Mouse (Mus musculus) kidney, embryonic 16.5 days (tissue): ENCODE data around the gene Sestd1. TPM values are rescaled to one million over a fixed set of nuclear protein-coding genes. Genes with fewer than 3 reads are reported as not detected.

Experiments
- ATAC-seq: fragments of 200-750 bp; cut with Nextera tagmentation; 2 replicates; pipeline ENCODE4 v1.8.0; 2017; ENCODE audit warnings: moderate TSS enrichment; ENCODE audit not compliant: low FRiP score, low TSS enrichment
- H3K27ac ChIP-seq: fragments of 300-500 bp; sonication (generic); 2 replicates; pipeline ENCODE4 v1.5.1; 2014; ENCODE audit warnings: low read length
- H3K27me3 ChIP-seq: fragments of 300-500 bp; sonication (generic); 2 replicates; pipeline ENCODE4 v1.6.1; 2014; ENCODE audit warnings: low read length, control low read depth, mixed read lengths; ENCODE audit not compliant: insufficient read depth
- H3K36me3 ChIP-seq: fragments of 300-500 bp; sonication (generic); 2 replicates; pipeline ENCODE4 v1.6.1; 2014; ENCODE audit warnings: low read length, control low read depth, mixed read lengths; ENCODE audit not compliant: insufficient read depth
- H3K4me1 ChIP-seq: fragments of 300-500 bp; sonication (generic); 2 replicates; pipeline ENCODE4 v1.6.1; 2014; ENCODE audit warnings: low read length, control low read depth, mixed read lengths; ENCODE audit not compliant: insufficient read depth
- H3K4me2 ChIP-seq: fragments of 300-500 bp; sonication (generic); replicated peaks from 2 replicates; pipeline ENCODE4 v1.6.1; 2014; ENCODE audit warnings: low read depth, low read length
- H3K4me3 ChIP-seq: fragments of 300-500 bp; sonication (generic); 2 replicates; pipeline ENCODE4 v1.5.1; 2014; ENCODE audit warnings: mild to moderate bottlenecking, low read length
- H3K9ac ChIP-seq: fragments of 300-500 bp; sonication (generic); replicated peaks from 2 replicates; pipeline ENCODE4 v1.6.1; 2014; ENCODE audit warnings: low read length
- H3K9me3 ChIP-seq: fragments of 300-500 bp; sonication (generic); 2 replicates; pipeline ENCODE4 v1.6.1; 2016; ENCODE audit warnings: low read length, control low read depth
- whole genome bisulfite sequencing: fragments of 180-500 bp; shearing (Covaris S2); extraction: QIAGEN DNeasy Blood & Tissue Kit; methylation state at CpG from one replicate; pipeline ENCODE4 v1.1.7; 2014; 5-methylcytosine and 5-hydroxymethylcytosine counted together
- polyA plus RNA-seq: library from polyadenylated mRNA; unstranded; fragments of >200 nt; fragmentation: Nextera tagmentation; extraction: Ambion mirVana; gene quantifications from 2 replicates; pipeline ENCODE4 v1.2.1, GENCODE M21; 2015

The Sestd1 gene
- polyA plus RNA-seq, 1 experiment from 2014 or later = 30.0 TPM

DNA sequence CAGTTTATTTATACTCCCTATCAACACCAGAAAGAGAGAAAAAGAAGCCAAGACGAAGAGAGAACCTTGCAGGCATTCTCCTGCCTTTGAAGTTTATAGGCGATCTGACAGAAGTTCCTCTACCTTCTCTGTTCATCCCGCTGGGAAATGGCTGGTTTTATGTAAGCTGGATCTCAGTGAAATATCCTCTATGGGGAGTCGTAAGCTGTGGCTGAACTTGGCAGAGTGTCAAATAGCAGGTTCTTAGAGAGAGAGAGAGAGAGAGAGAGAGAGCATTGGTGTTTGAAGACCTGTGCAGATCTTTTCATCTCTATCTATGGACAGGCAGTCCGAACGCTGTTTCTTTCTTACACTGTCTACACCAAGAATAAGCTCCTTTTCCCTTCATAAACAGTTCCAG, 107.0 kb downstream of the Sestd1 start:
- Histone ChIP-seq H3K4me1 (peaks cover 34% of the 10 kb centered on the region), H3K27ac (no peak overlapping the region), H3K27me3 (no peaks in the 10 kb centered on the region), H3K4me3 (no peak overlapping the region), H3K4me2 (no peak overlapping the region), H3K9me3 (no peaks in the 10 kb centered on the region), H3K9ac (no peak overlapping the region), H3K36me3 (no peaks in the 10 kb centered on the region)
- no peak for ATAC-seq
- 50% methylated on average over 6 of the region's 6 CpGs for WGBS

DNA sequence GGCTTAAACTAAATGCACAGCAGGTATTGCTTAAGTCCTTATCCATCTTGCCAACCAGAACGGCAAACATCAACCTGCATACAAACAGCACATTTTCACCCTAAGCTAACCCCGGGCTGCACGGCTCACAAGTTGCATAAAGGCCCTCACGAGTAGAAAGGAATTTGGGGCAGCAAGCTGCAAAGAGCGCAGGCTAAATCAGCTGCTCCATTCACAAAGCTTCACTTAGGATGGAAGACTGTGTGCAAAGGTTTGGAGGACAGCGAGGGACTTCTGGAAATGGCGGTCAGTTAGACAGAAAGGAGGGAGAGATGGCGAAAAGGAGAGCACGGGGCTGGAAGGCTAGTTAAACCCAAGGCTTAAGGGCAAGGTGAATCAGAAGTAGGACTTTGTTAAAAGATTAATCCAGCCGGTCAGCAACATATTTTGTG, 108.1 kb downstream of the Sestd1 start:
- ATAC-seq = peak; percentile 42
- H3K9ac ChIP-seq = peak overlapping the region; percentile 18; the same call in 1 of the 2 replicates
- no peaks in the 10 kb centered on the region for H3K27me3 ChIP-seq
- no peaks in the 10 kb centered on the region for H3K36me3 ChIP-seq
- 45% methylated on average over 10 of the region's 10 CpGs for WGBS
- no peak overlapping the region for H3K4me3 ChIP-seq
- peak overlapping the region; percentile 51 for H3K4me2 ChIP-seq
- H3K4me1 ChIP-seq = peaks cover 34% of the 10 kb centered on the region
- H3K27ac ChIP-seq = peak overlapping the region; percentile 92
- no peaks in the 10 kb centered on the region for H3K9me3 ChIP-seq

DNA sequence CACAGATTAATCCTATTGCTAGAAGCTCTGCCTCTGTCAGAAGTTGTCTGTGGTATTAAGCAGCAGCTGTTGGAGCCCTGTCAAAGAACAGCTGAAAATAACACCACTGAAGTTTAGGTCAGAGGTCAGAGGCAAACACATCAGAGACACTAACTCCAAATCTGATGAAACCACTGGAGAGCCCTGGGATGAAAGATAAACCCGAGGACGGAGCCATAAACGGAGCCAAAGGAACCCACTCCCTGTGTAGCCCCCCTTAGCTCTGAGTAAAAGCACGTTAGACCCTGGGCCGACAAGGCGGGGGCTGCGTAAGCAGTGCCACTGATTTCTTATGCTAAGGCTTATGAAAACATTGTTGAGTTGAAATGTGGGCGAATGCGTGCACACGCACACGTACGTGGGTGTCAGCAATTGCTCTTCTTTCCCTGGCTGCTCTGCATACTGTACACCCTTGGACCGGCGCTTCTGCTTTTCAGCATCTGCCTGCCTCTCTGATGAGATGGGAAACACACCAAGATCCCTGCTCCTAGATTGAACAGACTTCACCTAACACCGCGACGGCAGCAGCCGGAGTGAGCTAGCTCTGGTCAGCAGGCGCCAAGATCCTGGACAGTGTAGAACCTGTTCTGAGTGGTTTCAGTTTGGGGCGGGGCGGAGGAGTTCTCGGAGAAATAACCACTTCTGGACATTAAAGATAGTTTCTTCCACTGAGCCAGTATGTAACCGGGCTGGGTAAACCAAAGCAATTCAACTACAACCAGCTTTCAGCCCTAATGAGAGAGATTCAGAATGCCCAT, 108.8 kb downstream of the Sestd1 start:
- Histone ChIP-seq H3K27me3 (no peaks in the 10 kb centered on the region), H3K36me3 (no peaks in the 10 kb centered on the region), H3K27ac (peak overlapping the region; percentile 92), H3K9ac (peak overlapping the region; percentile 18), H3K9me3 (no peaks in the 10 kb centered on the region), H3K4me1 (peaks cover 34% of the 10 kb centered on the region), H3K4me3 (peak overlapping the region; percentile 23), H3K4me2 (peak overlapping the region; percentile 51)
- WGBS = 26% methylated on average over 23 of the region's 23 CpGs
- peak; percentile 81 for ATAC-seq

DNA sequence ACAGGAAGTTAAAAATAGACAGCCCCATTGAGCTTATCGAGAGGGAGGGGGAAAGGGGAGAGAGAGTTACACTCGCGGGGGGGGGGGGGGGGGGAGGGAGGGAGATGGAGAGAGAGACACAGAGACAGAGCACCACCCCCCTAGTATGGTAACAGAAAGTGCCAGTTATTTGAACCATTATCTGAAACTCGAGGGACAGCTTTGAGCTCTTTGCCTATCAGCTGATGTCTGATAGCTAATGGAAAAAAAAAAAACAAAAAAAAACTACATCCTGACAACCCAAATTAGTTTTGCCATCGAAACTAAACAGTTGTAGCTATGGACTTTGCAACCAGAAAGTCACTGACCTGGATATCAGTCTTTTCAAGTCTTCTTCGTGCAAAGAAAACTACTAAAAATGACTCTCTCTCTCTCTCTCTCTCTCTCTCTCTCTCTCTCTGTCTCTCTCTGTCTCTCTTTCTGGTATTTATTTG, 109.7 kb downstream of the Sestd1 start, which contains the start of gene Ccdc141:
Gene Ccdc141, minus strand, starts transcription at position 4 of the 473 bp plus-strand sequence.
- Histone ChIP-seq H3K4me3 (peak within 1 kb of the TSS; percentile 47), H3K9ac (peak within 1 kb of the TSS; percentile 66), H3K9me3 (no peaks in the 10 kb centered on the region), H3K4me2 (peak within 1 kb of the TSS; percentile 80), H3K4me1 (peaks cover 30% of the 10 kb centered on the region), H3K36me3 (no peaks in the 10 kb centered on the region), H3K27me3 (no peaks in the 10 kb centered on the region), H3K27ac (peak within 1 kb of the TSS; percentile 92)
- ATAC-seq = no peak
- WGBS = 5% methylated on average over 4 of the region's 6 CpGs

DNA sequence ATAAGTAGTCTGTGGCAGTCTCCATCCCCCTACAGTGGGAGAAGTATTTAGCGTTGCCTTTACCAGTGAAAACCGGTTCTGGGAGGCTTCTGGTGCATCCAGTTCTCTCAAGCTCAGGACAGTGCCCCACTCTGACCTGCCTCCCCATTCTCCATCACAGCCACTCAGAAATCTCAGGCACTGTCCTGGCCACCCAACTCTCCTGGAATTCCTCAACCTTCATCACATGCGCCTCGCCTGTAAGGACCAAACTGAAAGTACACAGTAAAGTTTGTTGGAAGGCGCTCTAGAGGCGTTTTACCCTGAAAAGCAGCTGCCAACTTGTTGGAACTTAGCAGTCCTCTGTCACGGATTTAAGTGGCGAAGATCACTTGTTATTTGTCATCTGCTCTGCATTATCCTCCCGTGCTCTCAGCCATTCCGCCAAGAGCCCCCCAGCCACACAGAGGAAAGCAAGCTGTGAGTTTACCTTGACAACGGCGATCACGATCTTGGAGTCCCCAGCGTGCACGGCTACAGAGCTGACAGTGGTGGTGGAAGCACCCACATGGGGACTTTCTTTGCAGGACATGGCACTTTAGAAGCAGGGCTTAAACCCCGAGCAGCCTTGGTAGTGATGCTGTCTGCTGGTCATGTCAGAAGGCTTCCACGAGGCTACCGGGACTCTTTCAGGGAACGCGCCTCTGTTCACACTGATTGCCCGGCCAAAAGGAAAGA, 110.3 kb downstream of the Sestd1 start:
- peak overlapping the region; percentile 47 for H3K4me3 ChIP-seq
- H3K4me2 ChIP-seq = peak overlapping the region; percentile 80
- peak overlapping the region; percentile 78 for H3K27ac ChIP-seq
- H3K9me3 ChIP-seq = no peaks in the 10 kb centered on the region
- no peaks in the 10 kb centered on the region for H3K36me3 ChIP-seq
- peak overlapping the region; percentile 66 for H3K9ac ChIP-seq
- peaks cover 30% of the 10 kb centered on the region for H3K4me1 ChIP-seq
- no peaks in the 10 kb centered on the region for H3K27me3 ChIP-seq
- ATAC-seq = peak; percentile 74
- 2% methylated on average over 21 of the region's 21 CpGs for WGBS

DNA sequence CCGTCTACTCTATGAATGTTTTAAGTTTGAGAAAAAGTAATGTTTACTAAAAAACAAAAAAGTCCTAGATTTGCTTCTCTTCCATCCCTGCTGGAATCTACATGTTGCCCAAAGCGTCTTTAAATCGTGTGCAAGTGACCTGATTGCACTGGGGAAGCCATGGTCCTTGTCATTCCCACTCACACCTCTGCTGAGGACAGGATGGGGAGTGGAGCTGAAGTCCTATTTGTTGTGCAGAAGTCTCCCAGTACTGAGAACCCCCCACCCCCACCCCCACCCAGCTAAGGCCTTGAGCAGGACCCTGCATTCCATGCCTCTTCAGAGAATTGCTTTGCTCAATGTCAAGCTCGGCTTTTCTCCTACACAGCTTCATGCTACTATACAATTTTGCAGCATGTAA, 111.2 kb downstream of the Sestd1 start:
- H3K27ac ChIP-seq = peak overlapping the region; percentile 78
- peaks cover 26% of the 10 kb centered on the region for H3K4me1 ChIP-seq
- no peaks in the 10 kb centered on the region for H3K9me3 ChIP-seq
- H3K36me3 ChIP-seq = no peaks in the 10 kb centered on the region
- no peak overlapping the region for H3K9ac ChIP-seq
- no peak for ATAC-seq
- peak overlapping the region; percentile 47 for H3K4me3 ChIP-seq
- WGBS = 78% methylated on average over 4 of the region's 4 CpGs
- H3K27me3 ChIP-seq = no peaks in the 10 kb centered on the region
- peak overlapping the region; percentile 80 for H3K4me2 ChIP-seq

DNA sequence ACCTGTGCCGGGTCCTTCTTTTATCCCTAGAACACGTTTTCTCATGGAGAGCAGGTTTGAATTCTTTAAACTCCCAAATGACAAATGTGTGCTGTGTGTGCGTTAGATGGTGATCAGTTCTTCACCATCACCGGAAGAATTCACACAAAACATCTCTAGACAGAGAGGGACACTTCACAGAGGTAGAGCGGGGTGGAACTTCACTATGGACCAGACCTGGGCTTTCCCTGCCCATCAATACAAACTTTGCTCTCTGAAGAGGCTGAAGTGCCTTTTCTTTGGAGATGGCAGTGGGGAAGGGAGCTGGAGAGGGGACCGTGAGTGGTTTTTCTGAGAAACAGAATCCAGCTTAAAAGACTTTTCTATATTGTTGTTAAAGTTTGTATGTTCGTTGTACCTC, 111.6 kb downstream of the Sestd1 start:
- Histone ChIP-seq H3K4me3 (no peak overlapping the region), H3K4me2 (no peak overlapping the region), H3K9ac (no peak overlapping the region), H3K27me3 (no peaks in the 10 kb centered on the region), H3K36me3 (no peaks in the 10 kb centered on the region), H3K27ac (no peak overlapping the region), H3K4me1 (peaks cover 26% of the 10 kb centered on the region), H3K9me3 (no peaks in the 10 kb centered on the region)
- no peak for ATAC-seq
- 92% methylated on average over 7 of the region's 7 CpGs for WGBS

DNA sequence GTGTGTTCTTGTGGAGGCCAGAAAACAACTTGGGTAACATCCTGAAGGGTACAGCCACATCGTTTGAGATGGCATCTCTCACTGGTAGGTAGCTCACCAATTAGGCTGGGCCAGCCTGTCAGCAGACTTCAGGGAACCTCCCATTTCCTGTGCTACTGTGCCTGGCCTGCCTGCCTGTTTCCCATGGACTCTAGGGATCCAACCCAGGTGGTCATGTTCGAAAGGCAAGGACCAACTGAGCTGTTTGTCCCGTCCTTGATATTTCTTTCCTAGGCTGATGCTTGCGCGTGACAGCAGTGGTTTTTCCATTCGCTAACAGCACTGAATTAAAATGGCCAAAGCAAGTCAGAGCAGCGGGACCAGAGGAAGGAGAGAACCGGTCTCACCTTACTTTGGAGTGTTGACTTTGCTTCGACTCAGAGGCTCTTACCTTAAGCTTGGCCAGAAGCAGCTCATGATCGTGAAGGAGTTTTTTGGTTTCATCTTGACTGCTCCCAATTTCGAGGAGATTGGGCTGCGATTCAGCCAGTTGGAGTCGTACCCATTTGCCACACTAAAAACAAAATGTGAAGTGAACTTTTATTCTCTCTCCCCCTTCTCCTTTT, 112.2 kb downstream of the Sestd1 start:
- H3K4me2 ChIP-seq = no peak overlapping the region
- no peak overlapping the region for H3K27ac ChIP-seq
- H3K27me3 ChIP-seq = no peaks in the 10 kb centered on the region
- 85% methylated on average over 13 of the region's 13 CpGs for WGBS
- no peaks in the 10 kb centered on the region for H3K36me3 ChIP-seq
- no peak for ATAC-seq
- H3K4me3 ChIP-seq = no peak overlapping the region
- H3K4me1 ChIP-seq = peaks cover 23% of the 10 kb centered on the region
- no peaks in the 10 kb centered on the region for H3K9me3 ChIP-seq
- no peak overlapping the region for H3K9ac ChIP-seq

DNA sequence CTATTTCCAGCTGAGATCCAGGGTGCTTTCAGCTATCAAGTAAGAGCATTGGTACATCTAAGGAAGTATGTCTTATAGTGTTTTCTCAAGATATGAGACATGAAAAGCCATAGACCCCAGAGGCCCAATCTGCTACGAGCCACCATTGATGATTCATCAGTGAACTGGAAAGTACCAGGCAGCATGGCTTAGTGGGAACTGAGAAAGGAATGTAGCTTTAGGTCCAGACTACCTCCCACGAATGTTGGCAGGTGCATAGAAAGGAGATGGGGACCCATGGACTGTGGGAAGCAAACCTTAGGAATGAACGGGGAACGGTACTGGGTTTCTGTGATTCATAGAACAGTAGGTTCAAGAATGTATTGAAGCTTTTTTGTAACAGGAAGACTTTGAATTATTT, 114.0 kb downstream of the Sestd1 start:
- Histone ChIP-seq H3K36me3 (no peaks in the 10 kb centered on the region), H3K27me3 (no peaks in the 10 kb centered on the region), H3K27ac (no peak overlapping the region), H3K4me2 (no peak overlapping the region), H3K4me3 (no peak overlapping the region), H3K4me1 (peaks cover 13% of the 10 kb centered on the region), H3K9me3 (no peaks in the 10 kb centered on the region), H3K9ac (no peak overlapping the region)
- 74% methylated on average over 4 of the region's 4 CpGs for WGBS
- ATAC-seq = no peak
